Mouse (Mus musculus) ES-Bruce4 (cell line): ENCODE data around the gene Olfr532. TPM values are rescaled to one million over a fixed set of nuclear protein-coding genes. Genes with fewer than 3 reads are reported as not detected.
"Not testable (repeated sequence)": the region's sequence is repeated elsewhere in the genome, so short reads cannot be mapped to it uniquely, and the experiment has no call there.

Source experiments
- H3K27ac ChIP-seq: 2 replicates; pipeline ENCODE4 v1.5.1; 2012; ENCODE audit warnings: low read length, inconsistent platforms; ENCODE audit not compliant: insufficient read depth
- H3K27me3 ChIP-seq: 2 replicates; pipeline ENCODE4 v1.6.1; 2012; ENCODE audit warnings: mild to moderate bottlenecking, low read length, inconsistent platforms; ENCODE audit not compliant: control insufficient read depth, poor library complexity, insufficient read depth, severe bottlenecking
- H3K36me3 ChIP-seq: 2 replicates; pipeline ENCODE4 v1.6.1; 2012; ENCODE audit warnings: inconsistent platforms, mild to moderate bottlenecking, low read length, moderate library complexity; ENCODE audit not compliant: control insufficient read depth, poor library complexity, insufficient read depth, severe bottlenecking
- H3K4me1 ChIP-seq: one replicate; pipeline ENCODE4 v1.8.1; 2011; ENCODE audit warnings: low read length; ENCODE audit not compliant: control insufficient read depth, insufficient read depth
- H3K4me3 ChIP-seq: 2 replicates; pipeline ENCODE4 v1.5.1; 2011; ENCODE audit warnings: low read depth, mild to moderate bottlenecking, low read length
- H3K9ac ChIP-seq: 2 replicates; pipeline ENCODE4 v1.6.1; 2012; ENCODE audit warnings: low read depth, mild to moderate bottlenecking, inconsistent platforms; ENCODE audit not compliant: poor library complexity, severe bottlenecking
- H3K9me3 ChIP-seq: replicated peaks from 2 replicates; pipeline ENCODE4 v1.6.1; 2012; ENCODE audit warnings: mild to moderate bottlenecking, low read length, inconsistent platforms; ENCODE audit not compliant: control insufficient read depth, poor library complexity, insufficient read depth, severe bottlenecking
- CTCF ChIP-seq: IDR thresholded peaks from one replicate; pipeline ENCODE4 v1.8.1; 2011; ENCODE audit warnings: low read depth, low read length
- EP300 ChIP-seq: IDR thresholded peaks from 2 replicates; pipeline ENCODE4 v1.6.1; 2011; ENCODE audit warnings: low read depth, low read length; ENCODE audit not compliant: insufficient read depth
- POLR2A ChIP-seq: IDR thresholded peaks from one replicate; pipeline ENCODE4 v1.8.1; 2011; ENCODE audit warnings: low read length; ENCODE audit not compliant: insufficient read depth
- polyA plus RNA-seq: library from polyadenylated mRNA; stranded (reverse); fragments of >200 nt; gene quantifications from 2 replicates; pipeline ENCODE4 v1.2.4, GENCODE M21; 2011; ENCODE audit warnings: low read depth; ENCODE audit not compliant: missing spikeins, insufficient read depth, insufficient read length

The Olfr532 gene
- not detected in 2 replicates for polyA plus RNA-seq

- Histone ChIP-seq H3K9me3 (no peaks in the 10 kb centered on the region), H3K36me3 (no peaks in the 10 kb centered on the region), H3K27ac (no peak within 1 kb of the TSS), H3K9ac (no peak within 1 kb of the TSS), H3K4me3 (no peak within 1 kb of the TSS), H3K27me3 (no peaks in the 10 kb centered on the region), H3K4me1 (no peaks in the 10 kb centered on the region)
- TF ChIP-seq POLR2A (no peak), EP300 (no peak), CTCF (no peak)
These were observed at the start of gene Olfr532 for GRCm38 (mm10) chr7:140421539-140421938. TSS of gene Olfr532 (minus strand) at chr7:140421639.

- not testable (repeated sequence) for H3K27me3 ChIP-seq, H3K27ac ChIP-seq, H3K36me3 ChIP-seq, H3K4me3 ChIP-seq, H3K4me1 ChIP-seq, H3K9ac ChIP-seq, H3K9me3 ChIP-seq
These were observed 41.6 kb upstream of the Olfr532 start, which contains the start of gene Olfr533 for GRCm38 (mm10) chr7:140463070-140463469. TSS of gene Olfr533 (plus strand) at chr7:140463370.

GRCm38 (mm10) chr7:140443141-140443540 is 21.7 kb upstream of the Olfr532 start:
- TF ChIP-seq EP300 (no peak), POLR2A (no peak), CTCF (no peak)
- Histone ChIP-seq H3K9me3 (no peaks in the 10 kb centered on the region), H3K4me3 (no peak overlapping the region), H3K9ac (no peak overlapping the region), H3K27me3 (no peaks in the 10 kb centered on the region), H3K4me1 (no peaks in the 10 kb centered on the region), H3K27ac (no peak overlapping the region), H3K36me3 (no peaks in the 10 kb centered on the region)

- Histone ChIP-seq H3K9me3 (no peaks in the 10 kb centered on the region), H3K36me3 (no peaks in the 10 kb centered on the region), H3K4me3 (no peak within 1 kb of the TSS), H3K27ac (no peak within 1 kb of the TSS), H3K9ac (no peak within 1 kb of the TSS), H3K4me1 (no peaks in the 10 kb centered on the region), H3K27me3 (no peaks in the 10 kb centered on the region)
- TF ChIP-seq POLR2A (no peak), CTCF (no peak), EP300 (no peak)
These were observed 18.6 kb downstream of the Olfr532 start, which contains the start of gene Olfr531 for GRCm38 (mm10) chr7:140402818-140403217. TSS of gene Olfr531 (minus strand) at chr7:140402918.

GRCm38 (mm10) chr7:140376911-140377310 is 44.5 kb downstream of the Olfr532 start:
- no peak overlapping the region for H3K4me3 ChIP-seq
- H3K9me3 ChIP-seq: no peaks in the 10 kb centered on the region
- no peak overlapping the region for H3K9ac ChIP-seq
- H3K36me3 ChIP-seq: no peaks in the 10 kb centered on the region
- no peaks in the 10 kb centered on the region for H3K4me1 ChIP-seq
- H3K27ac ChIP-seq: no peak overlapping the region
- H3K27me3 ChIP-seq: no peaks in the 10 kb centered on the region
- TF ChIP-seq CTCF: no peak
- no peak for TF ChIP-seq POLR2A
- no peak for TF ChIP-seq EP300

- no peaks in the 10 kb centered on the region for H3K36me3 ChIP-seq
- no peaks in the 10 kb centered on the region for H3K27me3 ChIP-seq
- no peak within 1 kb of the TSS for H3K27ac ChIP-seq
- no peaks in the 10 kb centered on the region for H3K9me3 ChIP-seq
- no peak within 1 kb of the TSS for H3K4me3 ChIP-seq
- TF ChIP-seq CTCF (no peak), POLR2A (no peak), EP300 (no peak)
- no peak within 1 kb of the TSS for H3K9ac ChIP-seq
- no peaks in the 10 kb centered on the region for H3K4me1 ChIP-seq
These were observed 45.2 kb downstream of the Olfr532 start, which contains the start of gene Olfr530 for GRCm38 (mm10) chr7:140376231-140376630. TSS of gene Olfr530 (minus strand) at chr7:140376331.

- no peak overlapping the region for H3K27ac ChIP-seq
- H3K4me1 ChIP-seq: no peaks in the 10 kb centered on the region
- H3K36me3 ChIP-seq: no peaks in the 10 kb centered on the region
These were observed 47.1 kb downstream of the Olfr532 start for GRCm38 (mm10) chr7:140374300-140374699.

More at GRCm38 (mm10) chr7:140374300-140374699, 47.1 kb downstream of the Olfr532 start:
- TF ChIP-seq EP300 (no peak), CTCF (no peak), POLR2A (no peak)
- H3K9me3 ChIP-seq: no peaks in the 10 kb centered on the region
- no peak overlapping the region for H3K4me3 ChIP-seq
- H3K9ac ChIP-seq: no peak overlapping the region
- H3K27me3 ChIP-seq: no peaks in the 10 kb centered on the region

Other genes starting within 250 kb of the Olfr532 start
- not detected in 2 replicates for gene Olfr523, start 248.4 kb downstream of the Olfr532 start, polyA plus RNA-seq
- not detected in 2 replicates for gene Olfr524, start 215.7 kb downstream of the Olfr532 start, polyA plus RNA-seq
- gene Cd163l1, start 203.4 kb downstream of the Olfr532 start, polyA plus RNA-seq: not detected in 2 replicates
- gene 5830411N06Rik, start 174.4 kb downstream of the Olfr532 start, polyA plus RNA-seq: not detected in 2 replicates
- not detected in 2 replicates for gene Olfr525, start 100.8 kb downstream of the Olfr532 start, polyA plus RNA-seq
- gene Olfr527, start 87.6 kb downstream of the Olfr532 start, polyA plus RNA-seq: not detected in 2 replicates
- gene Olfr60, start 60.0 kb downstream of the Olfr532 start, polyA plus RNA-seq: not detected in 2 replicates
- not detected in 2 replicates for gene Olfr530, start 45.3 kb downstream of the Olfr532 start, polyA plus RNA-seq
- gene Olfr531, start 18.7 kb downstream of the Olfr532 start, polyA plus RNA-seq: not detected in 2 replicates
- not detected in 2 replicates for gene Olfr533, start 41.7 kb upstream of the Olfr532 start, polyA plus RNA-seq
- gene Olfr535, start 62.6 kb upstream of the Olfr532 start, polyA plus RNA-seq: not detected in 2 replicates
- gene Olfr536, start 85.8 kb upstream of the Olfr532 start, polyA plus RNA-seq: 0.23 TPM in 1 of 2 replicates, not detected in the other
- not detected in 2 replicates for gene Olfr538, start 146.2 kb upstream of the Olfr532 start, polyA plus RNA-seq
- gene Olfr46, start 179.6 kb upstream of the Olfr532 start, polyA plus RNA-seq: 0.07 TPM in 1 of 2 replicates, not detected in the other
- not detected in 2 replicates for gene Olfr61, start 207.3 kb upstream of the Olfr532 start, polyA plus RNA-seq
- not detected in 2 replicates for gene Olfr53, start 224.8 kb upstream of the Olfr532 start, polyA plus RNA-seq
- gene Olfr539, start 238.3 kb upstream of the Olfr532 start, polyA plus RNA-seq: 0.17 and 0.48 TPM in 2 replicates